Mouse (Mus musculus) cerebellum, adult 11-12 months (tissue): ENCODE measurements around the gene Trim5.
"Not testable (repeated sequence)": the region's sequence is repeated elsewhere in the genome, so short reads cannot be mapped to it uniquely, and the experiment has no call there.

Experiments used
- DNase-seq: peaks from one replicate; pipeline ENCODE4 v3.0.0; 2022

Trim5 gene

GRCm38 (mm10) chr7:104287576-104288443, at the start of gene Trim5:
Gene Trim5 (minus strand): TSS chr7:104288094.
- not testable (repeated sequence) for DNase-seq

GRCm38 (mm10) chr7:104335547-104335946, 47.7 kb upstream of the Trim5 start:
- not testable (repeated sequence) for DNase-seq

- not testable (repeated sequence) for DNase-seq
Measured at GRCm38 (mm10) chr7:104329171-104329570, 41.3 kb upstream of the Trim5 start, which contains the start of gene Trim34b. Gene Trim34b (plus strand): TSS chr7:104329471.

- no peak for DNase-seq
Measured at GRCm38 (mm10) chr7:104322028-104322427, 34.1 kb upstream of the Trim5 start.

GRCm38 (mm10) chr7:104315369-104316080, 27.6 kb upstream of the Trim5 start, which contains the start of gene Trim12a:
Gene Trim12a (minus strand): TSS chr7:104315466.
- not testable (repeated sequence) for DNase-seq

GRCm38 (mm10) chr7:104314796-104315353, 27.0 kb upstream of the Trim5 start:
- DNase-seq, result no peak

GRCm38 (mm10) chr7:104291638-104292400, 3.9 kb upstream of the Trim5 start:
- DNase-seq, result no peak

- no peak for DNase-seq
Measured at GRCm38 (mm10) chr7:104290641-104291040, 2.7 kb upstream of the Trim5 start.

GRCm38 (mm10) chr7:104279361-104279760, 8.5 kb downstream of the Trim5 start:
- DNase-seq, result not testable (repeated sequence)

- DNase-seq, result not testable (repeated sequence)
Measured at GRCm38 (mm10) chr7:104265335-104265734, 22.6 kb downstream of the Trim5 start.

GRCm38 (mm10) chr7:104260380-104260779, 27.5 kb downstream of the Trim5 start:
- not testable (repeated sequence) for DNase-seq

- DNase-seq, result no peak
Measured at GRCm38 (mm10) chr7:104244287-104245181, 43.4 kb downstream of the Trim5 start, which contains the start of gene Trim34a. Gene Trim34a (plus strand): TSS chr7:104244457.

GRCm38 (mm10) chr7:104243616-104244015, 44.3 kb downstream of the Trim5 start:
- DNase-seq, result no peak

GRCm38 (mm10) chr7:104240857-104241256, 47.0 kb downstream of the Trim5 start:
- no peak for DNase-seq

- no peak for DNase-seq
Measured at GRCm38 (mm10) chr7:104231203-104231602, 56.7 kb downstream of the Trim5 start.

GRCm38 (mm10) chr7:104218701-104219569, 69.0 kb downstream of the Trim5 start, which contains the start of gene Trim6:
Gene Trim6 (plus strand): TSS chr7:104218793.
- DNase-seq, result no peak

GRCm38 (mm10) chr7:104217881-104218280, 70.0 kb downstream of the Trim5 start:
- DNase-seq, result no peak

GRCm38 (mm10) chr7:104216011-104216535, 71.8 kb downstream of the Trim5 start:
- DNase-seq, result no peak
